In the genomic region with DNA sequence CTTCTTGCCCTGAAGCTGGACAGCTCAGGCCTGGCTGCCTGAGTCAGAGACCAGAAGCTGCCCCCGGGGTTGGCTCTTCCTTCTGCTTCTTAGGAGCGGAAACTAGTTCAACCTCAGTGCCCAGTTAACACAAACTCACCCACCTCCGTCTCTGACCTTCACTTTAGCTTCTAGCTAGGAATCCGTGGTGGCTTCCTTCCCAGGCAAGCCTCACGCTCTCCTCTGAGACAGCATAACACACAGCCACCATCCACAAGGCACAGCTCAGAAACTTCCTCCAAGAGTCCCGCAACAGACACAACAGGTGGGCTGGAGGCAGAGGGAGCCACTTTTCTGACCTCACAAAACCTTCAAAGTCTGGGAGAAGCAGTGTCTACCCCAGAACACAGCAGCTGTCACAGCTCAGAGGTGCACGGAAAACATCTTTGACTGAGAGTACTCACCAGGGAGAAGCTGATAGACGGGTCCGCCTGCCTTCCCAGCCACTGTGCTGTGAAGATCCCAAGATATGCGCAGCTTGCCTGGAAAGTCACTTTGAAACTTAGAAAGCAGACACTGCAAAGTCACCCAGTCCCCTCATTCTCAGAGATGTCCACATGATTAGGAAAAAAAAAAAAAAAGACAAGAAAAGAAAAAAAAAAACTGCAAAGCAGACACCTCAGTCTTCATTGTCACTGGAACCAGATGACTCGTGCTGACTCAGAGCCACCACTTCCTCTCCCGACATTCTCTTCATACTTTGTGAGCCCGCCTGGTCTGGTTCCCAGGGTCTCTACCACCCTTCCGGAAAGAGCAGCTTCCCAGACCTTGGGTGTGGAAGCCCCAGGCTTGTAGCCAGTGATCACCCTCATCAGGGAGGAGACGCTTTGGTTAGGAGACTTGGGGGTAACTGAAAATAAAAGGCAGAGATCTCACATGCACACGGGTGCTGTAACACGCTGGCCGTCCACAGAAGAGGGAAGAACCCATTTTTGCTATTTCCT, we compare ENCODE assay signal across 8 mouse cellular contexts.
DNase-seq lines count a peak whose midpoint lies in the region; ATAC-seq and TF ChIP-seq lines count a peak whose summit lies in the region.

No protein-coding gene starts in this region.

- H3K4me3 ChIP-seq in layer of hippocampus, adult 2 months: peak overlapping the region; percentile 28
- H3K4me3 ChIP-seq in brown adipose tissue, adult 24 weeks (ENCODE audit: insufficient read depth, low read depth, low read length): peak overlapping the region; percentile 59
- peak overlapping the region; percentile 43 for H3K4me3 ChIP-seq in heart, embryonic 13.5 days
- peak overlapping the region; percentile 22 for H3K4me3 ChIP-seq in kidney, embryonic 15.5 days (replicated peaks)

- no peak for DNase-seq in layer of hippocampus, adult 2 months (ENCODE audit: low spot score in 2 of 2)
- DNase-seq in layer of hippocampus, adult 9-11 months: no peak
- DNase-seq in lung, postnatal 36 days: peak; percentile 82
- DNase-seq in thymus, postnatal 14 days: peak; percentile 53
- no peak for DNase-seq in cerebellum, adult 8-10 months

- no peak for ATAC-seq in heart, embryonic 13.5 days (ENCODE audit: extremely low read depth, insufficient number of reproducible peaks, low FRiP score, low TSS enrichment)
- 0 out of 2 replicates have a peak, but pooled peaks have one; percentile 9 for ATAC-seq in kidney, embryonic 15.5 days (replicated peaks; ENCODE audit: low FRiP score)

- H3K4me1 ChIP-seq in brown adipose tissue, adult 24 weeks (ENCODE audit: control insufficient read depth, insufficient read depth, insufficient read length, low read length): peaks cover 14% of the 10 kb centered on the region
- H3K4me1 ChIP-seq in heart, embryonic 13.5 days: peaks cover 48% of the 10 kb centered on the region
- H3K4me1 ChIP-seq in kidney, embryonic 15.5 days: peaks cover 35% of the 10 kb centered on the region

- no peaks in the 10 kb centered on the region for H3K27me3 ChIP-seq in heart, embryonic 13.5 days (replicated peaks)
- no peaks in the 10 kb centered on the region for H3K27me3 ChIP-seq in kidney, embryonic 15.5 days

- H3K9ac ChIP-seq in heart, embryonic 13.5 days: peak overlapping the region; percentile 79
- no peak overlapping the region for H3K9ac ChIP-seq in kidney, embryonic 15.5 days

- H3K4me2 ChIP-seq in heart, embryonic 13.5 days: peak overlapping the region; percentile 65
- peak overlapping the region; percentile 46 for H3K4me2 ChIP-seq in kidney, embryonic 15.5 days

- TF ChIP-seq CTCF in layer of hippocampus, adult 2 months (conservative IDR thresholded peaks at IDR 0.05): no peak

- H3K36me3 ChIP-seq in heart, embryonic 13.5 days: no peaks in the 10 kb centered on the region
- H3K36me3 ChIP-seq in kidney, embryonic 15.5 days: no peaks in the 10 kb centered on the region

- H3K27ac ChIP-seq in layer of hippocampus, adult 2 months: peak overlapping the region; percentile 58; the same call in 1 of the 2 replicates
- peak overlapping the region; percentile 82 for H3K27ac ChIP-seq in brown adipose tissue, adult 24 weeks (replicated peaks; ENCODE audit: low read depth, low read length)
- peak overlapping the region; percentile 79 for H3K27ac ChIP-seq in heart, embryonic 13.5 days (replicated peaks)
- H3K27ac ChIP-seq in kidney, embryonic 15.5 days: peak overlapping the region; percentile 64

- no peaks in the 10 kb centered on the region for H3K9me3 ChIP-seq in heart, embryonic 13.5 days
- no peaks in the 10 kb centered on the region for H3K9me3 ChIP-seq in kidney, embryonic 15.5 days (replicated peaks)

- 17% methylated on average over 18 of the region's 18 CpGs for WGBS in heart, embryonic 13.5 days
- 37% methylated on average over 18 of the region's 18 CpGs for WGBS in kidney, embryonic 15.5 days

Comparison
In these comparisons a context has a peak if more than half of its experiments do, and no peak if none do; other contexts are left out.
1. DNase-seq: peak in lung, postnatal 36 days (single experiment) and thymus, postnatal 14 days (single experiment); none in layer of hippocampus, adult 2 months (0 of 2), layer of hippocampus, adult 9-11 months (single experiment) and cerebellum, adult 8-10 months (single experiment).
2. Peak in every context shown above with its lines, with median percentiles within 50 percentile points of each other: H3K27ac ChIP-seq and H3K4me3 ChIP-seq.